Mouse (Mus musculus) heart, embryonic 13.5 days (tissue): ENCODE measurements around the gene Mrps2. TPM values are rescaled to one million over a fixed set of nuclear protein-coding genes. Genes with fewer than 3 reads are reported as not detected.

Source experiments
- ATAC-seq: fragments of 200-750 bp; cut with Nextera tagmentation; 2 replicates; pipeline ENCODE4 v1.8.0; 2017; ENCODE audit warnings: moderate TSS enrichment; ENCODE audit not compliant: insufficient number of reproducible peaks, low FRiP score, low TSS enrichment; ENCODE audit errors: extremely low read depth
- H3K27ac ChIP-seq: fragments of 300-500 bp; sonication (generic); replicated peaks from 2 replicates; pipeline ENCODE4 v1.5.1; 2015; ENCODE audit warnings: moderate library complexity, mild to moderate bottlenecking, inconsistent platforms
- H3K27me3 ChIP-seq: fragments of 300-500 bp; sonication (generic); replicated peaks from 2 replicates; pipeline ENCODE4 v1.6.1; 2015; ENCODE audit warnings: mild to moderate bottlenecking, inconsistent platforms
- H3K36me3 ChIP-seq: fragments of 300-500 bp; sonication (generic); 2 replicates; pipeline ENCODE4 v1.6.1; 2015; ENCODE audit warnings: mild to moderate bottlenecking, inconsistent platforms
- H3K4me1 ChIP-seq: fragments of 300-500 bp; sonication (generic); 2 replicates; pipeline ENCODE4 v1.6.1; 2015; ENCODE audit warnings: inconsistent platforms
- H3K4me2 ChIP-seq: fragments of 300-500 bp; sonication (generic); 2 replicates; pipeline ENCODE4 v1.6.1; 2015; ENCODE audit warnings: inconsistent platforms, mild to moderate bottlenecking, moderate library complexity
- H3K4me3 ChIP-seq: fragments of 300-500 bp; sonication (generic); 2 replicates; pipeline ENCODE4 v1.5.1; 2015; ENCODE audit warnings: moderate library complexity, mild to moderate bottlenecking, inconsistent platforms
- H3K9ac ChIP-seq: fragments of 300-500 bp; sonication (generic); 2 replicates; pipeline ENCODE4 v1.6.1; 2015; ENCODE audit warnings: inconsistent platforms, mild to moderate bottlenecking, moderate library complexity
- H3K9me3 ChIP-seq: fragments of 300-500 bp; sonication (generic); 2 replicates; pipeline ENCODE4 v1.6.1; 2016; ENCODE audit warnings: inconsistent platforms
- WGBS: fragments of 180-500 bp; shearing (Covaris S2); methylation state at CpG from one replicate; pipeline ENCODE4 v1.1.7; 2015; ENCODE audit warnings: mixed read lengths; 5-methylcytosine and 5-hydroxymethylcytosine counted together
- polyA plus RNA-seq: library from polyadenylated mRNA; unstranded; fragments of >200 nt; fragmentation: Nextera tagmentation; extraction: Ambion mirVana; gene quantifications from 2 replicates; pipeline ENCODE4 v1.2.1, GENCODE M21; 2015

Mrps2 gene
- 46.0 and 48.5 TPM in 2 replicates for polyA plus RNA-seq

DNA sequence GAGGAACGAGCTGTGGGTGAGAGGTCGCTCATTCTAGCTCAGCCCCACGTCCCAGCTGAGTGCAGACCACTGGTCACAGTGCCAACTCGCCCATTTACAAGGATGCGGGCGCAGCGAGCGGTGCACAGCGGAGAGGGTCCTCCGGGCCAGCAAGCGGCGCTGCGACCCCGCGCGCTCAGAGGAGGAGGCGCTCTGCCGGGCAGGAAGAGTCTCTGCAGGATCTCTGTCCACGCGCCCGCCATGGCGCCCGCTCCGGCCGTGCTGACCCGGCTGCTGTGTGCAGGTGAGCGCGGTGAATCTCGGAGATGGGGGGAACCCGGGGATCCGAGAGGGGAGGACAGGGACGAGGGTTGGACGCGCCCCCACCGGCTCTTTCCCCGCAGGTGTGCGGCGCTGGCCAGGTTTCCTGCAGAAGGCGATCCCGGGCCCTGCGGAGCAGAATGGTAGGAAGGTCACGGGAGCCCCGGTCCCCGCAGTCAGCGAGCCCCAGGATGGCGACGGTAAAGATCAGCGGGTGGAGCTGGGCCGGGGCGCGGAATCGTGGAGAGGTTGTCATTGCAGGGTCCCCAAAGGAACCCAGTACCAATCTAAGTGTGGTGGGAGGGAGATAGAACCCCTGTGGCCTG lies at the start of gene Mrps2:
Mrps2 (plus strand) TSS at position 207 of the 626 bp plus-strand sequence.
- Histone ChIP-seq H3K36me3 (peaks cover 43% of the 10 kb centered on the region), H3K27ac (no peak within 1 kb of the TSS), H3K4me3 (peak within 1 kb of the TSS; percentile 69), H3K4me1 (peaks cover 18% of the 10 kb centered on the region), H3K9me3 (peaks cover 3% of the 10 kb centered on the region; the same call in 1 of the 2 replicates), H3K4me2 (peak within 1 kb of the TSS; percentile 84), H3K9ac (peak within 1 kb of the TSS; percentile 90), H3K27me3 (peaks cover 29% of the 10 kb centered on the region)
- under 1% methylated on average over 52 of the region's 52 CpGs for WGBS
- ATAC-seq, result peak; percentile 78

DNA sequence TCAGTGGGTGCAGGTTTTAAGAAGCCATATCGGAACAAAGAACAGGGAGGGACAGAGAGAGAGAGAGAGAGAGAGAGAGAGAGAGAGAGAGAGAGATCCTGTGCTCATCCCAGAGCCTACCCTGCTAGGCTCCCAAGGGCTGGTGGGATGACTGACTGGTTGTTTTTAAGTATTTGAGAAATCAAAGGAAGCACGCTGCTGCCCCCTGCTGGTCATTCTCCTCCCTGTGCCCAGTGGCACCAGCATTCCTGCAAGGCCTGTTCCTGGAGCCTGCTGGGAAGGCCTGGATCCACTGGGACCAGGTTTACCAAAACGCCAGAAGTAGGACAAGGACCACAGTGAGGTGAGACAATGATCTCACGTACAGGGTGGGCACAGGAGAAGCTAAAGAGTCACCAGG lies 48.0 kb upstream of the Mrps2 start:
- WGBS, result 21% methylated on average over 4 of the region's 4 CpGs
- no peak overlapping the region for H3K27ac ChIP-seq
- no peak for ATAC-seq
- peaks cover 17% of the 10 kb centered on the region for H3K4me1 ChIP-seq
- H3K36me3 ChIP-seq, result no peaks in the 10 kb centered on the region
- peaks cover 26% of the 10 kb centered on the region for H3K27me3 ChIP-seq
- no peaks in the 10 kb centered on the region for H3K9me3 ChIP-seq
- no peak overlapping the region for H3K9ac ChIP-seq
- H3K4me3 ChIP-seq, result no peak overlapping the region
- no peak overlapping the region for H3K4me2 ChIP-seq

DNA sequence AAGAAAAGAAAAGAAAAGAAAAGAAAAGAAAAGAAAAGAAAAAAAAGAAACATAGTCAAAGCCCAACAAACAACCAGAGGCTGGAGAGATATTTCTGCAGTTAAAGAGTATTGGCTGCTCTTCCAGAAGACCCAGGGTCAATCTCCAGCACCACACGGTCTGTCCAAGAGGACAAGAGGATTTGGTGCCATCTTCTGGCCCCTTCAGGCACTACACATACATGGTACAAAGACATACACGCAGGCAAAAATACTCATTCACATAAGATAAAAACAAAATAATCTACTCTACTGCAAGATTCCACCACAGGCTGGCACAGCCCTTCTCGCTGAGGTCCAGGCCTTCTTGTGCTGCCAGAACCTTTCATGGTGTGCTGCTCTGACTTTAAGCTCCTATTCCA lies 44.7 kb upstream of the Mrps2 start:
- no peaks in the 10 kb centered on the region for H3K36me3 ChIP-seq
- H3K9me3 ChIP-seq, result no peaks in the 10 kb centered on the region
- 31% methylated on average over 3 of the region's 3 CpGs for WGBS
- H3K27ac ChIP-seq, result no peak overlapping the region
- ATAC-seq, result no peak
- no peak overlapping the region for H3K4me3 ChIP-seq
- H3K9ac ChIP-seq, result no peak overlapping the region
- H3K27me3 ChIP-seq, result peaks cover 16% of the 10 kb centered on the region
- no peak overlapping the region for H3K4me2 ChIP-seq
- no peaks in the 10 kb centered on the region for H3K4me1 ChIP-seq

DNA sequence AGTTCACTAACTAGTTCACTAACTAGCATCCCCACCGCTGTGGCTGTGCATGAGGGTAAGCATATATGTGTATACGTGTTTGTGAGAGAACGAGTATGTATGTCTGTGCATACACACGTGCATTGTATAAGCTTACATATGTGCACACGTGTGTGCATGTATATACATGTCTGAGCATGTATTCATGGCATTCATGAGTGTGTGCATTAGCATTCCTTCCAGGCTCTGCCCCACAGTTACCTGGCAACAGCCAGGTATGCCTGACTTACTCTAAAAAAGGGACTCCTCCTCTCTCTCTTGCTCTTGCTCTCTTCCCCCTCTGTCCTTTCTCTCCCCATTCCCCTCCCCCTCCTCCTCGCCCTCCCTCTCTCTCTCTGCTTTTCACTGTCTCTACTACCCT lies 40.6 kb upstream of the Mrps2 start:
- ATAC-seq, result no peak
- Histone ChIP-seq H3K27ac (no peak overlapping the region), H3K4me2 (no peak overlapping the region), H3K4me1 (no peaks in the 10 kb centered on the region), H3K36me3 (no peaks in the 10 kb centered on the region), H3K9me3 (0 out of 2 replicates have a peak, but pooled peaks cover 5% of the 10 kb centered on the region), H3K4me3 (no peak overlapping the region), H3K9ac (no peak overlapping the region), H3K27me3 (no peaks in the 10 kb centered on the region)
- WGBS, result 69% methylated on average over 6 of the region's 6 CpGs

DNA sequence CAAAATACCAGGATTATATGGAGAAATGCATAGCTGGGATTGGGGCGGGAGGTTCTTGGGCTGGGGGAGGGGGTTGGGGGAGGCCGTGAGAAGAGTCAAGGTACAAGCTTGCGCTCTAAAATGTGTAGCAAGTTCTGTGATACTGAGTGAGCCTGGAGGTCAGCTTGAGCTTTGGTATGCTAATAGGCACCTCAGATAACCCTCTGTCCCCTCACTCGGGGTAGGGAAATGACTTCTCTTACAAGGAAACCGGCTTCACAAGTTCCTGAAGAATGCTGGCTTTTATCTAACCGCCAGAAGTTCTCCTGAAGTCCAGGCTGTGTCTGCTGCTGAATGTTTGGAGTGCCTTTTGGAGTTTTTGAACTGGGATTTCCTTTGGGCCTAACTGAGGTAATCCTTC lies 37.0 kb upstream of the Mrps2 start:
- Histone ChIP-seq H3K9me3 (0 out of 2 replicates have a peak, but pooled peaks cover 5% of the 10 kb centered on the region), H3K36me3 (no peaks in the 10 kb centered on the region), H3K4me2 (no peak overlapping the region), H3K27me3 (no peaks in the 10 kb centered on the region), H3K27ac (no peak overlapping the region), H3K4me3 (no peak overlapping the region), H3K4me1 (peaks cover 4% of the 10 kb centered on the region; the same call in 1 of the 2 replicates), H3K9ac (no peak overlapping the region)
- 39% methylated on average over 6 of the region's 6 CpGs for WGBS
- no peak for ATAC-seq

DNA sequence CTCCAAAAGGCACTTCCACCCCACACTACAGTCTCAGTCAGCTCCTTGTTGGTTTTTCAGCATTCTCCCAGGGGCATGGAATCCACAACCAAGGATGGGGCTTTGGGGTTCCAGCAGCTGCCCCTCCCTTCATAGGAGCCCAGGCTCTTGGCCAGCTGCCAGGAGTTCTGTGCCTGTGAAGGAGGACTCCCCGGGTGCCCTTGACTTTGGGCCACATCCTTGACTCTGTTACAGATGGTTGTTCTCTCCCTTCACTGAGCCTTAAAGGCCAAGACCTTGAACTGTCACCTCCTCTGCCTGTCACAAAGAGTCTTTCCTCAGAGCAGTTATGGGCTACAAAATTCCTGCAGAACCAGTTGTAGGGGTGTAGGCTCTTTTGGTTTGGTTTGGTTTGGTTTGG lies 35.1 kb upstream of the Mrps2 start:
- Histone ChIP-seq H3K36me3 (no peaks in the 10 kb centered on the region), H3K27ac (no peak overlapping the region), H3K4me3 (no peak overlapping the region), H3K27me3 (no peaks in the 10 kb centered on the region), H3K9me3 (0 out of 2 replicates have a peak, but pooled peaks cover 8% of the 10 kb centered on the region), H3K4me1 (peaks cover 4% of the 10 kb centered on the region; the same call in 1 of the 2 replicates), H3K9ac (no peak overlapping the region), H3K4me2 (no peak overlapping the region)
- no peak for ATAC-seq
- WGBS, result 9% methylated on average over 1 of the region's 1 CpGs

DNA sequence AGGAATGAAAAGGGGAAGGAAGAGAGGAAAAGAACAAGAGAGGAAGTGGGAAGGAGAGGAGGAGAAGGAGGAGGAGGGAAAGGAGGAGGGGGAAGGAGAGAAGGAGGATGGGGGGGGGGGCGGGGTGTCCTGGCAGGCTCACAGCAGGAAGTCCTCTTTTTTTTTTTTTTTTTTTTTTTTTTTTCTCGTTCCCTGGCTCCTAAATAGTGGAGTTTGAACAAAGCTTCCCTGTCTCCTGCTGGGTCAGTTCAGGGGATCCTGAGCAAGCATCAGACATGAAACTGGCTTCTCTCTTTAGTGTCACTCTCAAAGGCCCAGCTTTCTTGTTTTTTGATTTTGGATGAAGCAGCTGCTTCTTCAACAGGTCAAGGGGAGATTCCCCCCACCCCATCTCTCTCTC lies 34.4 kb upstream of the Mrps2 start:
- no peak overlapping the region for H3K27ac ChIP-seq
- H3K4me3 ChIP-seq, result no peak overlapping the region
- WGBS, result no CpG with 5 or more reads among the region's 2 CpGs
- no peak overlapping the region for H3K9ac ChIP-seq
- no peak overlapping the region for H3K4me2 ChIP-seq
- H3K9me3 ChIP-seq, result 0 out of 2 replicates have a peak, but pooled peaks cover 8% of the 10 kb centered on the region
- peaks cover 4% of the 10 kb centered on the region; the same call in 1 of the 2 replicates for H3K4me1 ChIP-seq
- H3K36me3 ChIP-seq, result no peaks in the 10 kb centered on the region
- no peak for ATAC-seq
- H3K27me3 ChIP-seq, result no peaks in the 10 kb centered on the region

DNA sequence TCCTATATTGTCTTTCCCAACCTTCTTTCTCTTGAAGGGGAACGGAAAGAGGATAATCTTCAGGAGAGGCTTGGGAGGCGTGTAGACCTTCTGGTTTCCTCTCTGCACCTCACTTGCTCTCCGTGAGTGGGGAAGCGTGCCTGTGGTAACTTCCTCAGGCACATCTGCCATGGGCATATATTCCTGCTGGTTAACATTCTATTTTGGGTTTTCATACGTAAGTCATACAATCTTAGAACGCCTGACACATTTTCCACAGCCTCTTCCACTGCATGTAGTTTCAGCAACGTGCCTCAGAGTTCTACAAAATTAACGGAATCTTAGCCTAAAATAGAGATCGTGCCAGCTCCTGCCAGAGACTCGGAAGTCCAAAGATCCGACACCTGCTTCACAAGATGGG lies 32.5 kb upstream of the Mrps2 start:
- WGBS, result 78% methylated on average over 11 of the region's 11 CpGs
- no peak overlapping the region for H3K4me3 ChIP-seq
- no peak for ATAC-seq
- peaks cover 4% of the 10 kb centered on the region; the same call in 1 of the 2 replicates for H3K4me1 ChIP-seq
- H3K9ac ChIP-seq, result no peak overlapping the region
- no peaks in the 10 kb centered on the region for H3K36me3 ChIP-seq
- no peak overlapping the region for H3K4me2 ChIP-seq
- H3K27ac ChIP-seq, result no peak overlapping the region
- 0 out of 2 replicates have a peak, but pooled peaks cover 3% of the 10 kb centered on the region for H3K9me3 ChIP-seq
- H3K27me3 ChIP-seq, result no peaks in the 10 kb centered on the region

DNA sequence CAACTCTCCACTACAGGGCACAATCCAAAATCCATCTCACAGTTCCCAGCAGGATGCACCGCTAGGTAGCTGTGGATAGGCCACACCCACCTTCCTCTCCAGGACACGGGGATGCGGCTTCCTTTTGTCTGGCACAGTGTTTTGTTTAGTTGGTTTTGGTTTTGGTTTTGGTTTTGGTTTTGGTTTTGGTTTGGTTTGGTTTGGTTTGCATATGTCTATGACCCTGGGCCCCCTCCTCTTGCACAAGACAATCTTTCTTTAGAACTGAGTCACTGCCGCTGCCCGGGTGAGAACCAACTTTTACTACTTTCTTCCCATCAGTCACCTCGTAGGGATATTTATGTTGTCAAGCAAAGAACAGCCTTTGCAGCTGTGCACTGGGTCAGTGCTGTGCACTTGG lies 27.0 kb upstream of the Mrps2 start:
- WGBS, result 69% methylated on average over 6 of the region's 6 CpGs
- H3K4me3 ChIP-seq, result no peak overlapping the region
- H3K27me3 ChIP-seq, result peaks cover 13% of the 10 kb centered on the region; the same call in 1 of the 2 replicates
- H3K36me3 ChIP-seq, result no peaks in the 10 kb centered on the region
- no peak overlapping the region for H3K9ac ChIP-seq
- H3K27ac ChIP-seq, result no peak overlapping the region
- no peak overlapping the region for H3K4me2 ChIP-seq
- H3K9me3 ChIP-seq, result 0 out of 2 replicates have a peak, but pooled peaks cover 3% of the 10 kb centered on the region
- no peak for ATAC-seq
- peaks cover under 1% of the 10 kb centered on the region; the same call in 1 of the 2 replicates for H3K4me1 ChIP-seq

DNA sequence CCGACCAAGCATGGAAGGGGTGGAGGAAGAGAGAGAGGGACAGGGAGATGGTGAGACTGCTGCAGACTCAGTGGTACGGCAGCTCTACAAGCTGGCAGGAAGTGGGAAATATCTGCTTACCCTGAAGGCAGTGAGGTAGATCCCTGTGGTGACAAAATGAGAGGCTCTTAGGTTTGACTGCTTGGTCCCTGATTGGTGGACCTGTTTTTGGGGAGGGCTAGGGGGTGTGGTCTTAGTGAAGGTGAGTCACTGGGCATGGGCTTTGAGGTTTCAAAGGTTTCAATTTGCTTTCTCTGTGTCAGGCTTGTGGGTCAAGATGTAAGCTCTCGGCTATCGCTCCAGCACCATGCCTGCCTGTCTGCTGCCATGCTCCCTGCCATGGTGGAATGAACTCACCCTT lies 22.8 kb upstream of the Mrps2 start:
- Histone ChIP-seq H3K36me3 (0 out of 2 replicates have a peak, but pooled peaks cover 5% of the 10 kb centered on the region), H3K9ac (no peak overlapping the region), H3K4me3 (no peak overlapping the region), H3K27ac (no peak overlapping the region), H3K27me3 (peaks cover 30% of the 10 kb centered on the region; the same call in 1 of the 2 replicates), H3K4me2 (no peak overlapping the region), H3K9me3 (no peaks in the 10 kb centered on the region), H3K4me1 (peaks cover 14% of the 10 kb centered on the region)
- 68% methylated on average over 4 of the region's 4 CpGs for WGBS
- no peak for ATAC-seq

DNA sequence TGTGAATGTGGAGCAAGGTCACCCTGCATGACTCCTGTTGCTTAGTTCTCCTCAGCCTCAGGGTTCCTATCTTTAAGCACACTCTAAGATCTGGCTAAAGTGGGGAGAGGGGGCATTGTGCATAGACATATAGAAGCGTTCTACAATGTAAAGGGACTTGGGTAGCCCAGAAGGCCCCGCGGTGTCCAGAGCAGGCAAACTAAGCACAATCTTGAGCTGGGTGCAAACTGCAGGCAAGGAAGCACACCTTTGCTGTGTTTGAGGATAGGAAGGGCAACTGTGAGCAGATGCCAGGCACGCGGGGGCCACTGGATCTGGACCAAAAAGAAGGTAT lies 21.7 kb upstream of the Mrps2 start:
- peak overlapping the region; percentile 72 for H3K4me2 ChIP-seq
- no peak overlapping the region for H3K27ac ChIP-seq
- peak overlapping the region; percentile 82 for H3K9ac ChIP-seq
- H3K4me3 ChIP-seq, result peak overlapping the region; percentile 80
- peaks cover 30% of the 10 kb centered on the region; the same call in 1 of the 2 replicates for H3K27me3 ChIP-seq
- H3K9me3 ChIP-seq, result no peaks in the 10 kb centered on the region
- WGBS, result 4% methylated on average over 5 of the region's 5 CpGs
- H3K4me1 ChIP-seq, result peaks cover 14% of the 10 kb centered on the region
- no peak for ATAC-seq
- H3K36me3 ChIP-seq, result 0 out of 2 replicates have a peak, but pooled peaks cover 13% of the 10 kb centered on the region
